Mouse (Mus musculus) gastrocnemius, adult 2 months (tissue): ENCODE measurements around the gene Klra9. TPM values are rescaled to one million over a fixed set of nuclear protein-coding genes. Genes with fewer than 3 reads are reported as not detected.
"Not testable (repeated sequence)": the region's sequence is repeated elsewhere in the genome, so short reads cannot be mapped to it uniquely, and the experiment has no call there.

Experiments used
- DNase-seq: peaks from one replicate; pipeline ENCODE4 v3.0.0; 2022
- H3K27ac ChIP-seq: fragments of 200-600 bp; 2 replicates; pipeline ENCODE4 v1.8.1; 2022; ENCODE audit warnings: mild to moderate bottlenecking
- H3K4me3 ChIP-seq: fragments of 200-600 bp; 2 replicates; pipeline ENCODE4 v1.8.1; 2022; ENCODE audit warnings: mild to moderate bottlenecking, moderate library complexity
- CTCF ChIP-seq: fragments of 200-600 bp; IDR thresholded peaks from 2 replicates; pipeline ENCODE4 v1.8.1; 2022; ENCODE audit warnings: antibody characterized with exemption, mild to moderate bottlenecking, moderate library complexity
- intact Hi-C: fragments of 180-260 bp; cut with DNase I; formaldehyde crosslinking; loops from one replicate; pipeline ENCODE4 v1.15.1; 2025
- long read RNA-seq, 2 experiments: library from polyadenylated mRNA; stranded (forward); transcript quantifications; one replicate each; pipeline ENCODE4 v2.0.0; 2021
- total RNA-seq, 2 experiments: library from RNA; stranded (reverse); gene quantifications; 2 replicates each; pipeline ENCODE4 v1.2.3; 2021

Gene Klra9
- total RNA-seq = under 1 TPM in 1 of 2 experiments, not detected in 1; 0.50 TPM
- long read RNA-seq, experiment 1, partial matches to known transcripts = 0 of 1 reads
- long read RNA-seq, experiment 1, other reads (novel, unspliced or antisense) = 1 of 1 reads
- long read RNA-seq, experiment 2 = 0 reads

DNA sequence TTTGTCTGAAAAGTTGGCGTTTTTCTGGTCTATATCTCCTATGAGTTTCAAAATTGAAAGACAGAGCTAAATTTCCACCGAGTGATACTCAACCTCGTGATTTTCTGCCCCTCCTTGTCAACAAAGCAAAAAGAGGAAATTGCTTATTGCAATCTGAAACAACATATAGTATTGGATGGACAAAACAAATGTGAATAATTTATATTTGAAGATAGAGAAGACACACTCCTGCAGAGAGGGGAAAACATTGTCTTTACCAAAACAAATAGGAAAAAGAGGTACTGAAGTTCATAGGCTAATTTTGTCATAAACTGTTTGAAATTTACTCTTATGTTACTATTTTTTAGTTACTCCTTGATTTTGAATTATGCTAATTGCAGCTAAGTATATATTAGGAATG lies at the start of gene Klra9:
Klra9 (minus strand) TSS at position 101 of the 400 bp plus-strand sequence.
- H3K4me3 ChIP-seq, intact Hi-C loops, DNase-seq, H3K27ac ChIP-seq: not testable (repeated sequence)

- TF ChIP-seq CTCF = no peak
- DNase-seq = no peak
- Histone ChIP-seq H3K4me3 (no peak overlapping the region), H3K27ac (no peak overlapping the region)
- intact Hi-C loops = no loop called here
Observed at GRCm38 (mm10) chr6:130237536-130237935, 44.6 kb upstream of the Klra9 start.

- Histone ChIP-seq H3K27ac (no peak overlapping the region), H3K4me3 (no peak overlapping the region)
- no peak for TF ChIP-seq CTCF
- intact Hi-C loops = no loop called here
- no peak for DNase-seq
Observed at GRCm38 (mm10) chr6:130236635-130237034, 43.7 kb upstream of the Klra9 start.

DNA sequence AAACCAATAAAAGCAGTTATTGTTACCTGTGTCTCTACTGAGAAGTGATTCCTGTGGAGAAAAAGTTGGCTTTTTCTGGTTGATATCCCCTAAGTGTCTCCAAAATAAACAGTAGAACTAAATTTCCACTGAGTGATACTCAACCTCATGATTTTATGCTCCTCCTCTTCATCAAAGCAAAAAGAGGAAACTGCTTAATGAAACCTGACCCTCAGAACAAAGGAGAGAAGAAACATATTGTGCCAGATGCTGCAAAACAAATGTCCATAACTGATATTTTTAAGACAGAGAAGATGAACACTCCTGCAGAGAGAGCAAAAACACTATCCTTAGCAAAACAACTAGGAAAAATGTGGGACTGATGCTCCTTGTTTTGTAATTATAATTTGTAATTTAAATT lies 40.3 kb upstream of the Klra9 start, which contains the start of gene Klra7:
Klra7 (minus strand) TSS at position 101 of the 400 bp plus-strand sequence.
- no peak for TF ChIP-seq CTCF
- H3K4me3 ChIP-seq = no peak within 1 kb of the TSS
- no peak within 1 kb of the TSS for H3K27ac ChIP-seq
- intact Hi-C loops = no loop called here
- DNase-seq = no peak

GRCm38 (mm10) chr6:130197453-130197852 lies 4.5 kb upstream of the Klra9 start:
- DNase-seq, H3K4me3 ChIP-seq, H3K27ac ChIP-seq, intact Hi-C loops: not testable (repeated sequence)

DNA sequence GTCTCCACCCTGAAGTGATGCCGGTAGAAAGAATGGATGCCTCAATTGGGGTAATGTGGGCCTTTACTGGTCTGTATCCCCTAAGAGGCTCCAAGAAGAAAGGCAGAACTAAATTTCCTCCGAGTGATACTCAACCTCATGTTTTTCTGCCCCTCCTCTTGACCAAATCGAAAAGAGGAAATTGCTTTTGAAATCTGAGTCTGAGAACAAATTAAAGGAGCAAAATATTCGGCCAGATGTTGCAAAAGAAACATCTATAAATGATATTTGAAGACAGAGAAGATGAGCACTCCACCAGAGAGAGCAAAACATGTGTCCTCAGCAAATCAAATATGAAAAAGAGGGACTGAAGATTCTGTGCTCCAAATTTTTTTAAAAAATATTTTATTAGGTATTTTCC lies 63.1 kb downstream of the Klra9 start, which contains the start of gene Klra8:
Klra8 (minus strand) TSS at position 101 of the 400 bp plus-strand sequence.
- not testable (repeated sequence) for H3K27ac ChIP-seq

More for the DNA sequence above, 63.1 kb downstream of the Klra9 start, which contains the start of gene Klra8:
- DNase-seq, H3K4me3 ChIP-seq, intact Hi-C loops: not testable (repeated sequence)

Other genes with a start within 250 kb of the Klra9 start
- gene Klra6, start 166.2 kb downstream of the Klra9 start, total RNA-seq = not detected
- gene Klra4, start 125.8 kb downstream of the Klra9 start, total RNA-seq = not detected
- gene Klra8, start 63.2 kb downstream of the Klra9 start, total RNA-seq = not detected
- gene Klra7, start 40.2 kb upstream of the Klra9 start, total RNA-seq = not detected
- not detected for gene Klra10, start 88.8 kb upstream of the Klra9 start, total RNA-seq
- not detected for gene Klra3, start 144.5 kb upstream of the Klra9 start, total RNA-seq
- not detected for gene Klra1, start 193.8 kb upstream of the Klra9 start, total RNA-seq